Mouse (Mus musculus) cortical plate, adult 2 months (tissue): ENCODE measurements around the gene Pax1.

ENCODE experiments used
- CTCF ChIP-seq: fragments of 200-500 bp; IDR thresholded peaks from 2 replicates; pipeline ENCODE4 v1.5.1; 2011; ENCODE audit warnings: mild to moderate bottlenecking, control low read depth, low read length; ENCODE audit not compliant: insufficient read depth; ENCODE audit errors: extremely low read depth
- POLR2A ChIP-seq: fragments of 200-500 bp; IDR thresholded peaks from 2 replicates; pipeline ENCODE4 v1.6.1; 2011; ENCODE audit warnings: mild to moderate bottlenecking, low read length, control low read depth; ENCODE audit not compliant: insufficient read depth; ENCODE audit errors: extremely low read depth

GRCm38 (mm10) chr2:147332731-147333130, 29.0 kb upstream of the Pax1 start:
- TF ChIP-seq CTCF (no peak), POLR2A (no peak)
